Mouse (Mus musculus): ENCODE measurements around the gene Cd86. TPM values are rescaled to one million over a fixed set of nuclear protein-coding genes. Genes with fewer than 3 reads are reported as not detected.

Gene Cd86
- polyA plus RNA-seq, 2 experiments, result 1.7 to 2.4 TPM

- WGBS, result 94% methylated on average over 1 of the region's 1 CpGs
- DNase-seq (ENCODE audit: low spot score) (no peak), ATAC-seq (ENCODE audit: low FRiP score, low read depth) (no peak)
- no peak overlapping the region for H3K4me3 ChIP-seq (replicated peaks; ENCODE audit: low read length)
- H3K9me3 ChIP-seq (ENCODE audit: control insufficient read depth, low read length), result no peaks in the 10 kb centered on the region
- H3K27ac ChIP-seq (replicated peaks; ENCODE audit: low read depth, low read length), result no peak overlapping the region
- no peaks in the 10 kb centered on the region for H3K27me3 ChIP-seq (ENCODE audit: control insufficient read depth, insufficient read depth, low read length)
- no peak for TF ChIP-seq POLR2A (IDR thresholded peaks at IDR 0.05; ENCODE audit: borderline replicate concordance, extremely low read depth, insufficient read depth, insufficient read length)
- H3K9ac ChIP-seq (ENCODE audit: low read depth, low read length, severe bottlenecking), result no peak overlapping the region
- H3K4me2 ChIP-seq (replicated peaks; ENCODE audit: low read depth, low read length, severe bottlenecking), result no peak overlapping the region
- no peaks in the 10 kb centered on the region for H3K4me1 ChIP-seq (ENCODE audit: control insufficient read depth, insufficient read depth, low read length)
- H3K36me3 ChIP-seq (ENCODE audit: control insufficient read depth, insufficient read depth, low read length), result no peaks in the 10 kb centered on the region
Observed at GRCm38 (mm10) chr16:36627740-36628139, 38.1 kb downstream of the Cd86 start.

GRCm38 (mm10) chr16:36626567-36627197 is 39.2 kb downstream of the Cd86 start:
- no peak for DNase-seq (ENCODE audit: low spot score)
- WGBS, result 78% methylated on average over 5 of the region's 5 CpGs
- H3K4me3 ChIP-seq (replicated peaks; ENCODE audit: low read length), result no peak overlapping the region
- H3K27me3 ChIP-seq (ENCODE audit: control insufficient read depth, insufficient read depth, low read length), result no peaks in the 10 kb centered on the region
- no peak for ATAC-seq (ENCODE audit: low FRiP score, low read depth)
- no peak overlapping the region for H3K27ac ChIP-seq (replicated peaks; ENCODE audit: low read depth, low read length)
- no peaks in the 10 kb centered on the region for H3K4me1 ChIP-seq (ENCODE audit: control insufficient read depth, insufficient read depth, low read length)
- no peak for TF ChIP-seq POLR2A (IDR thresholded peaks at IDR 0.05; ENCODE audit: borderline replicate concordance, extremely low read depth, insufficient read depth, insufficient read length)
- no peaks in the 10 kb centered on the region for H3K9me3 ChIP-seq (ENCODE audit: control insufficient read depth, low read length)
- no peak overlapping the region for H3K9ac ChIP-seq (ENCODE audit: low read depth, low read length, severe bottlenecking)
- H3K4me2 ChIP-seq (replicated peaks; ENCODE audit: low read depth, low read length, severe bottlenecking), result no peak overlapping the region
- H3K36me3 ChIP-seq (ENCODE audit: control insufficient read depth, insufficient read depth, low read length), result no peaks in the 10 kb centered on the region

GRCm38 (mm10) chr16:36625909-36626308 is 40.0 kb downstream of the Cd86 start:
- no peak for TF ChIP-seq POLR2A (IDR thresholded peaks at IDR 0.05; ENCODE audit: borderline replicate concordance, extremely low read depth, insufficient read depth, insufficient read length)
- Histone ChIP-seq H3K4me1 (ENCODE audit: control insufficient read depth, insufficient read depth, low read length) (no peaks in the 10 kb centered on the region), H3K36me3 (ENCODE audit: control insufficient read depth, insufficient read depth, low read length) (no peaks in the 10 kb centered on the region), H3K4me2 (replicated peaks; ENCODE audit: low read depth, low read length, severe bottlenecking) (no peak overlapping the region), H3K27ac (replicated peaks; ENCODE audit: low read depth, low read length) (no peak overlapping the region), H3K4me3 (replicated peaks; ENCODE audit: low read length) (no peak overlapping the region), H3K27me3 (ENCODE audit: control insufficient read depth, insufficient read depth, low read length) (no peaks in the 10 kb centered on the region), H3K9ac (ENCODE audit: low read depth, low read length, severe bottlenecking) (no peak overlapping the region), H3K9me3 (ENCODE audit: control insufficient read depth, low read length) (no peaks in the 10 kb centered on the region)
- DNase-seq (ENCODE audit: low spot score), result no peak
- WGBS, result 94% methylated on average over 1 of the region's 1 CpGs
- ATAC-seq (ENCODE audit: low FRiP score, low read depth), result no peak

- Histone ChIP-seq H3K36me3 (ENCODE audit: control insufficient read depth, insufficient read depth, low read length) (no peaks in the 10 kb centered on the region), H3K27ac (replicated peaks; ENCODE audit: low read depth, low read length) (no peak overlapping the region), H3K9ac (ENCODE audit: low read depth, low read length, severe bottlenecking) (no peak overlapping the region), H3K4me1 (ENCODE audit: control insufficient read depth, insufficient read depth, low read length) (no peaks in the 10 kb centered on the region), H3K9me3 (ENCODE audit: control insufficient read depth, low read length) (no peaks in the 10 kb centered on the region), H3K4me3 (replicated peaks; ENCODE audit: low read length) (no peak overlapping the region), H3K27me3 (ENCODE audit: control insufficient read depth, insufficient read depth, low read length) (no peaks in the 10 kb centered on the region), H3K4me2 (replicated peaks; ENCODE audit: low read depth, low read length, severe bottlenecking) (no peak overlapping the region)
- WGBS, result 76% methylated on average over 3 of the region's 3 CpGs
- no peak for TF ChIP-seq POLR2A (IDR thresholded peaks at IDR 0.05; ENCODE audit: borderline replicate concordance, extremely low read depth, insufficient read depth, insufficient read length)
- DNase-seq (ENCODE audit: low spot score) (no peak), ATAC-seq (ENCODE audit: low FRiP score, low read depth) (no peak)
Observed at GRCm38 (mm10) chr16:36622320-36622719, 43.6 kb downstream of the Cd86 start.

- TF ChIP-seq POLR2A (IDR thresholded peaks at IDR 0.05; ENCODE audit: borderline replicate concordance, extremely low read depth, insufficient read depth, insufficient read length), result no peak
Observed at GRCm38 (mm10) chr16:36621108-36621507, 44.8 kb downstream of the Cd86 start.

More at GRCm38 (mm10) chr16:36621108-36621507, 44.8 kb downstream of the Cd86 start:
- Histone ChIP-seq H3K27me3 (ENCODE audit: control insufficient read depth, insufficient read depth, low read length) (no peaks in the 10 kb centered on the region), H3K36me3 (ENCODE audit: control insufficient read depth, insufficient read depth, low read length) (no peaks in the 10 kb centered on the region), H3K9ac (ENCODE audit: low read depth, low read length, severe bottlenecking) (no peak overlapping the region), H3K27ac (replicated peaks; ENCODE audit: low read depth, low read length) (no peak overlapping the region), H3K4me3 (replicated peaks; ENCODE audit: low read length) (no peak overlapping the region), H3K9me3 (ENCODE audit: control insufficient read depth, low read length) (no peaks in the 10 kb centered on the region), H3K4me1 (ENCODE audit: control insufficient read depth, insufficient read depth, low read length) (no peaks in the 10 kb centered on the region), H3K4me2 (replicated peaks; ENCODE audit: low read depth, low read length, severe bottlenecking) (no peak overlapping the region)
- DNase-seq (ENCODE audit: low spot score), result no peak
- no peak for ATAC-seq (ENCODE audit: low FRiP score, low read depth)
- 71% methylated on average over 3 of the region's 3 CpGs for WGBS
